ENCODE assay signal across 1 mouse cellular context in genomic region chr3:95639694-95640093, GRCm38 (mm10).
TF ChIP-seq lines count a peak whose summit lies in the region.

No protein-coding gene starts in this region.

TF ChIP-seq in CH12.LX, 34 proteins besides CTCF, POLR2A, EP300 and RAD21:
- TF ChIP-seq NELFE (IDR thresholded peaks at IDR 0.05; ENCODE audit: low read depth, low read length) (no peak), MAX (IDR thresholded peaks at IDR 0.05; ENCODE audit: low read length) (no peak), NRF1 (IDR thresholded peaks at IDR 0.05; ENCODE audit: low read depth, low read length) (no peak), CHD2 (IDR thresholded peaks at IDR 0.05; ENCODE audit: low read length) (no peak), CHD1 (IDR thresholded peaks at IDR 0.05; ENCODE audit: low read depth, low read length) (no peak), MYC (IDR thresholded peaks at IDR 0.05; ENCODE audit: low read depth, low read length) (0 out of 2 replicates have a peak, but pooled peaks have one; percentile 21), ZNF384 (IDR thresholded peaks at IDR 0.05; ENCODE audit: low read depth, low read length) (peak; percentile 68), ZC3H11A (IDR thresholded peaks at IDR 0.05; ENCODE audit: low read depth, low read length) (no peak)
